Mouse (Mus musculus) limb, embryonic 14.5 days (tissue): ENCODE measurements around the gene Rprd2. TPM values are rescaled to one million over a fixed set of nuclear protein-coding genes. Genes with fewer than 3 reads are reported as not detected.
"Not testable (repeated sequence)": the region's sequence is repeated elsewhere in the genome, so short reads cannot be mapped to it uniquely, and the experiment has no call there.

Source experiments
- ATAC-seq: fragments of 200-750 bp; cut with Nextera tagmentation; 2 replicates; pipeline ENCODE4 v1.8.0; 2017; ENCODE audit warnings: low read depth, moderate number of reproducible peaks, moderate TSS enrichment; ENCODE audit not compliant: low FRiP score
- DNase-seq: peaks from one replicate; pipeline ENCODE4 v3.0.0-alpha.2; 2015; ENCODE audit warnings: low spot score
- H3K27ac ChIP-seq: fragments of 300-500 bp; sonication (generic); replicated peaks from 2 replicates; pipeline ENCODE4 v1.5.1; 2014; ENCODE audit warnings: low read depth, mild to moderate bottlenecking, low read length, moderate library complexity, mixed read lengths
- H3K27me3 ChIP-seq: fragments of 300-500 bp; sonication (generic); 2 replicates; pipeline ENCODE4 v1.6.1; 2014; ENCODE audit warnings: low read length, mixed read lengths; ENCODE audit not compliant: control insufficient read depth, insufficient read depth
- H3K36me3 ChIP-seq: fragments of 300-500 bp; sonication (generic); 2 replicates; pipeline ENCODE4 v1.6.1; 2014; ENCODE audit warnings: mild to moderate bottlenecking, low read length, moderate library complexity, mixed read lengths; ENCODE audit not compliant: control insufficient read depth, insufficient read depth
- H3K4me1 ChIP-seq: fragments of 300-500 bp; sonication (generic); 2 replicates; pipeline ENCODE4 v1.6.1; 2014; ENCODE audit warnings: antibody characterized with exemption, low read length, mixed read lengths; ENCODE audit not compliant: control insufficient read depth, insufficient read depth
- H3K4me2 ChIP-seq: fragments of 300-500 bp; sonication (generic); replicated peaks from 2 replicates; pipeline ENCODE4 v1.6.1; 2014; ENCODE audit warnings: low read depth, mild to moderate bottlenecking, low read length, moderate library complexity; ENCODE audit not compliant: severe bottlenecking
- H3K4me3 ChIP-seq: fragments of 300-500 bp; sonication (generic); replicated peaks from 2 replicates; pipeline ENCODE4 v1.5.1; 2014; ENCODE audit warnings: low read length
- H3K9ac ChIP-seq: fragments of 300-500 bp; sonication (generic); 2 replicates; pipeline ENCODE4 v1.6.1; 2014; ENCODE audit warnings: mild to moderate bottlenecking, low read depth, low read length, moderate library complexity; ENCODE audit not compliant: severe bottlenecking
- H3K9me3 ChIP-seq: fragments of 300-500 bp; sonication (generic); 2 replicates; pipeline ENCODE4 v1.6.1; 2016; ENCODE audit warnings: low read length; ENCODE audit not compliant: control insufficient read depth
- POLR2A ChIP-seq: fragments of 200-500 bp; IDR thresholded peaks from 2 replicates; pipeline ENCODE4 v1.8.0; 2012; ENCODE audit warnings: inconsistent platforms, mild to moderate bottlenecking, moderate library complexity, borderline replicate concordance; ENCODE audit not compliant: insufficient read depth, insufficient read length; ENCODE audit errors: extremely low read depth
- WGBS: fragments of 180-500 bp; shearing (Covaris S2); extraction: QIAGEN DNeasy Blood & Tissue Kit; methylation state at CpG from one replicate; pipeline ENCODE4 v1.1.7; 2014; 5-methylcytosine and 5-hydroxymethylcytosine counted together
- polyA plus RNA-seq, 2 experiments: library from polyadenylated mRNA; depleted of rRNA in 1 of 2; stranded (reverse) in 1 of 2; unstranded in 1 of 2; fragments of >200 nt; fragmentation: Nextera tagmentation in 1 of 2; extraction: Ambion mirVana in 1 of 2; gene quantifications; 2 replicates each; pipeline versions ENCODE4 v1.2.1 to v1.2.3; 2012 to 2014

The Rprd2 gene
- polyA plus RNA-seq, 2 experiments = 19.9 to 22.0 TPM

GRCm38 (mm10) chr3:95861796-95862195 is 43.1 kb upstream of the Rprd2 start:
- H3K36me3 ChIP-seq = peaks cover 28% of the 10 kb centered on the region
- no peaks in the 10 kb centered on the region for H3K27me3 ChIP-seq
- ATAC-seq (peak; percentile 72; the same call in 1 of the 2 replicates), DNase-seq (peak; percentile 84)
- no peak overlapping the region for H3K4me2 ChIP-seq
- H3K27ac ChIP-seq = no peak overlapping the region
- no peak for TF ChIP-seq POLR2A
- no peaks in the 10 kb centered on the region for H3K9me3 ChIP-seq
- H3K4me3 ChIP-seq = no peak overlapping the region
- 34% methylated on average over 2 of the region's 2 CpGs for WGBS
- H3K4me1 ChIP-seq = no peaks in the 10 kb centered on the region
- H3K9ac ChIP-seq = no peak overlapping the region

DNA sequence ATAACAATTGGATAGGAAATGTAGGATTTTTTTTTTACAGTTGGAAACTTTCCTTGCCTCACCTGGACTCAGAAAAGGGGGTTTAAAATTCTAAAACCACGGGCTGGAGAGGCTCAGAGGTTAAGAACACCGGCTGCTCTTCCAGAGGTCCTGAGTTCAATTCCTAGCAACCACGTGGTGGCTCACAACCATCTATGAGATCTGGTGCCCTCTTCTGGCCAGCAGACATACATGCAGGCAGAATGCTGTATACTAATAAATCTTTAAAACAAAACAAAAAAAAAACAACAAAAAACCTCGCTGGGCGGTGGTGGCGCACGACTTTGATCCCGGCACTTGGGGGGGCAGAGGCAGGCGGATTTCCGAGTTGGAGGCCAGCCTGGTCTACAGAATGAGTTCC is 42.6 kb upstream of the Rprd2 start:
- Histone ChIP-seq H3K36me3 (peaks cover 25% of the 10 kb centered on the region), H3K27me3 (no peaks in the 10 kb centered on the region), H3K4me2 (no peak overlapping the region), H3K4me3 (no peak overlapping the region), H3K27ac (no peak overlapping the region), H3K9me3 (no peaks in the 10 kb centered on the region), H3K9ac (no peak overlapping the region), H3K4me1 (no peaks in the 10 kb centered on the region)
- no peak for TF ChIP-seq POLR2A
- 80% methylated on average over 10 of the region's 10 CpGs for WGBS
- DNase-seq (no peak), ATAC-seq (no peak)

GRCm38 (mm10) chr3:95860323-95860722 is 41.7 kb upstream of the Rprd2 start:
- peaks cover 23% of the 10 kb centered on the region for H3K36me3 ChIP-seq
- no peak for DNase-seq
- no peak overlapping the region for H3K9ac ChIP-seq
- H3K4me2 ChIP-seq = no peak overlapping the region
- H3K4me3 ChIP-seq = no peak overlapping the region
- no peak for ATAC-seq
- WGBS = 90% methylated on average over 3 of the region's 3 CpGs
- H3K27me3 ChIP-seq = no peaks in the 10 kb centered on the region
- H3K4me1 ChIP-seq = no peaks in the 10 kb centered on the region
- TF ChIP-seq POLR2A = no peak
- no peak overlapping the region for H3K27ac ChIP-seq
- H3K9me3 ChIP-seq = no peaks in the 10 kb centered on the region

DNA sequence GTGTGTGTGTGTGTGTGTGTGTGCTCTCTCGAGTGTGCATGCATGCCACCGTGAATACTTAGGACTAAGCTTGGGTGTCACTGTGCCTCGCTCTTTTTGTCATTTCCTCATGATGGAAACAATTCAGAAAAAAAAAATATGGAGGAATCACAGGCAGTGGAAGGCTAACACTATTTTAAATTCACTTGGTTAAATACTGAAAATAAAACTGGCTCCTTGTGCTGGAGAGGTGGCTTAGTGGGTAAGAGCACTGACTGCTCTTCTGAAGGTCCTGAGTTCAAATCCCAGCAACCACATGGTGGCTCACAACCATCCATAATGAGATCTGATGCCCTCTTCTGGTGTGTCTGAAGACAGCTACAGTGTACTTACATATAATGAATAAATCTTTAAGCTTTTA is 39.6 kb upstream of the Rprd2 start:
- not testable (repeated sequence) for H3K9ac ChIP-seq, DNase-seq, H3K4me3 ChIP-seq, ATAC-seq, H3K4me2 ChIP-seq, H3K9me3 ChIP-seq, H3K27ac ChIP-seq, H3K4me1 ChIP-seq, H3K27me3 ChIP-seq
- WGBS = 78% methylated on average over 3 of the region's 3 CpGs
- H3K36me3 ChIP-seq = peaks cover 12% of the 10 kb centered on the region

GRCm38 (mm10) chr3:95857050-95857449 is 38.4 kb upstream of the Rprd2 start:
- 86% methylated on average over 1 of the region's 1 CpGs for WGBS
- H3K27ac ChIP-seq, H3K4me2 ChIP-seq, ATAC-seq, H3K27me3 ChIP-seq, H3K9ac ChIP-seq, H3K9me3 ChIP-seq, DNase-seq, H3K4me1 ChIP-seq, H3K4me3 ChIP-seq: not testable (repeated sequence)
- H3K36me3 ChIP-seq = peaks cover 20% of the 10 kb centered on the region

GRCm38 (mm10) chr3:95856115-95856514 is 37.5 kb upstream of the Rprd2 start:
- peaks cover 7% of the 10 kb centered on the region for H3K4me1 ChIP-seq
- H3K9me3 ChIP-seq = no peaks in the 10 kb centered on the region
- H3K4me2 ChIP-seq = peak overlapping the region; percentile 65
- H3K9ac ChIP-seq = peak overlapping the region; percentile 81
- H3K36me3 ChIP-seq = peaks cover 25% of the 10 kb centered on the region
- 22% methylated on average over 7 of the region's 7 CpGs for WGBS
- 0 out of 2 replicates have a peak, but pooled peaks have one; percentile 14 for ATAC-seq
- peak overlapping the region; percentile 79 for H3K27ac ChIP-seq
- TF ChIP-seq POLR2A = no peak
- H3K27me3 ChIP-seq = no peaks in the 10 kb centered on the region
- peak overlapping the region; percentile 87 for H3K4me3 ChIP-seq
- no peak for DNase-seq
